Mouse (Mus musculus) brown adipose tissue, adult 24 weeks (tissue): ENCODE data around the gene Bicdl2. TPM values are rescaled to one million over a fixed set of nuclear protein-coding genes. Genes with fewer than 3 reads are reported as not detected.

Source experiments
- H3K27ac ChIP-seq: fragments of 200-500 bp; replicated peaks from 2 replicates; pipeline ENCODE4 v1.5.1; 2012; ENCODE audit warnings: low read depth, mild to moderate bottlenecking, low read length
- H3K4me1 ChIP-seq: fragments of 200-500 bp; 2 replicates; pipeline ENCODE4 v1.6.1; 2012; ENCODE audit warnings: low read length, mixed read lengths; ENCODE audit not compliant: control insufficient read depth, insufficient read depth, insufficient read length
- H3K4me3 ChIP-seq: fragments of 200-500 bp; 2 replicates; pipeline ENCODE4 v1.5.1; 2012; ENCODE audit warnings: low read depth, mild to moderate bottlenecking, low read length, moderate library complexity; ENCODE audit not compliant: insufficient read depth
- polyA plus RNA-seq: library from polyadenylated mRNA; stranded (reverse); fragments of >200 nt; gene quantifications from 2 replicates; pipeline ENCODE4 v1.2.4, GENCODE M21; 2012; ENCODE audit not compliant: missing spikeins, insufficient read depth, insufficient read length

The Bicdl2 gene
- polyA plus RNA-seq, 1 experiment, result not detected

DNA sequence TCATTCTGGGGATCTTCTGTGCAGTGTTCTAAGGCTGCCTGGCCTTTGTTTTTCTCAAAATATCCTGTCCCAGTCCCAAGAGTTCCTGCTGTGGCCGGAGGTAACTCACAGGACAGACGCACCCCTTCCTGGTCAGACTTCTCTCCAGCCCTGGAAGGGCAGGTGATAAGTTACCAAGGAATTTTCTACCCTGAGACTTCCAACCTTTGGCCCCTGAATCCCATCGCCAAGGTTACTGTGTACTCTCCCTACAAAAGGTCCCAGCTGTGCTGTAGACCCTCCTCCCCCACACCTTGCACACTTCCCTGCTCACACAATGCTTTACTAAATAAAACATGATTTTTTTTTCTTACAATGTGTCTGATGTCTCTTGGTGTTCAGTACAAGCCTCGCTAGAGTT, 21.8 kb downstream of the Bicdl2 start:
- Histone ChIP-seq H3K27ac (no peak overlapping the region), H3K4me1 (no peaks in the 10 kb centered on the region), H3K4me3 (no peak overlapping the region)

DNA sequence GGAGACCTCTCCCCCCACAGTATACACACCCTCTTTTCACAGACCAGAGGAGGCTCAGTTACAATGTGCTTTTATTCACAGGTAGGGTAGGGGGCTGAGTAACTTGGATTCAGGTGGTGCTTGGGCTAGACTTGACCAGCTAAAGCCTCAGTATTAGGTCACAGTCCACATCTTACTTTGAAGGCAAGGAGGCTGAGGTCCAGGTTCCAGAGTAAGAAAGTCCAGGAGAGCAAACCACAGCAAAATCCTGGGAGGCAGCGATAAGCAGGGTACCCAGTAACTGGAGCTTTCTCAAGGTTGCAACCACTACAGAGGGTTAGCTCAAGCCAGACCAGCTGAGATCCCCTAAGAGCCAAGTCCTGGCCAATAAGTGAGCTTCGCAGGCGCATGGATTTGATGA, 22.2 kb downstream of the Bicdl2 start:
- no peaks in the 10 kb centered on the region for H3K4me1 ChIP-seq
- H3K27ac ChIP-seq, result no peak overlapping the region
- H3K4me3 ChIP-seq, result no peak overlapping the region

DNA sequence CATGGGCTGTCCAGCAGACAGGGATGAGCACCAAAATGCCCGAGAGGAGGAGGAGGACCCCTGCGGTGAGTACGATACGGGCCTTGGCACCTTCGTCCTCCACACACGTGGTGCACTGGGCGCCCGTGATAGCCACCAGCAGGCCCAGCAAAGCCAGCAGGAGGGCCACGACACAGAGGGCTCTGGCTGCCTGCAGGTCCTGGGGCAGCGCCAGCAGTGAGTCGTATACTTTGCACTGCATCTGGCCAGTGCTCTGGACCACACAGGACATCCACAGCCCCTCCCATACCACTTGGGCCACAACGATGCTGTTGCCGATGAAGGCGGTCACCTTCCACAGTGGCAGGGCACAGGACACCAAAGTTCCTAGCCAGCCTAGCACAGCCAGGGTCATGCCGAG, 22.9 kb downstream of the Bicdl2 start:
- H3K4me3 ChIP-seq, result no peak overlapping the region

DNA sequence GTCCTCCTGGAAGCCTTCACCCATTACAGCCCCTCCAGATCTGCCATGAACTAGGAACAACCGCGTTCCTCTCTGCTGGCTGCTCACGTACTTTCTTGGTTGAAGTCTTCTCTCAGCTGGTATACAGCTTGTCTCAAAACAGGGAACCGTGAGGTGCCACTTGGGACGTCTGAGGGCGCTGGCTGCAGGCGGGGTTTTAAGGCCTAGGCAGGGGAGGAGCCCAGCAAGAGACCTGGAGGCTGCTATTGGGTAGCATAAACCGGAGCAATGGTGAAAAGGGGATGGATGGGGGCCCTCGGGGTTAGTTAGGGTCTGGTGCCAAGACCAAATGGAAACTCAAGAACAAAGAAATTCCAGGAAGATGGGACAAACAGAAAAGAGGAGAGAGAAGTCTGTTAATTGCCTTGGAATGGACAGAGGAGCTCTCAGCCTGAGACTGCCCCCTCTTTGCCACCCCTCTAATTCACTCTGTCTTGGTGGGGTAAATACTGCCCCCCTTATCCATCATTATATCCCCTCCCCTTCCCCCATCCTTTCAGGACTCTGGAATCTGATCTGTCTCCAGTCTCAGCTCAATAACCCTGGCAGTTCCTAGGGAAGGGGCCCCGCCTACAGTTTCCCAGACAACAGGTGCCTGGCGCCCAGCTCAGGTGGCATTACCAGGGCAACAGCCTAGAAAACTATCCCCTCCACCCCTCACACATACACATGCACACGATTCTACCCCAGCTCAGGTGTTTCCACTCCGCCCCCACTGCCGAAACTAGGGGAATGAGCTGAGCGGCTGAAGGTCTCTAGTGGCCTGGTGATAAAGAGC, 23.8 kb downstream of the Bicdl2 start, which contains the start of gene Cldn9:
TSS of gene Cldn9 (minus strand) at position 171 of the 817 bp plus-strand sequence.
- H3K4me3 ChIP-seq, result no peak within 1 kb of the TSS
- H3K27ac ChIP-seq, result no peak within 1 kb of the TSS
- H3K4me1 ChIP-seq, result no peaks in the 10 kb centered on the region

More for the DNA sequence above, 22.9 kb downstream of the Bicdl2 start:
- Histone ChIP-seq H3K4me1 (no peaks in the 10 kb centered on the region), H3K27ac (no peak overlapping the region)

DNA sequence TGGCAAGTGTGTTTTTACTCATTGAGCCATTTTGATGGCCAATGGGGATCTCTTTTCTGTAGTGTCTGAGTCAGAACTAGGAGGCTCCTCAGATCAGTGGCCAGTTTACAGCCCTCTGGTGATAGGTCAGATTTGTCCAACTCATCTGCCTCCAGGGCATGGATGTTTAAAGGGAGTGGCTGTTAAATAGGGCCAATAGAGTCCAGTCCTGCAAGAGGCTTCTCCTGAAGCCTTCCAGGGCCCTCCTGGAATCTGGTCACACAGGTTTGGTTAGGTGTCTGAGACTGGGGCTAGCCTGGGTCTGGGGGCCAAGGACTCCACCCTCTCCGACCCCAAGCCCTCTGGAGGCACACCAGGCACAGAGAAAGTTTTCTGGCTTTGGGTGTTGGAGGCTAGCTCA, 34.2 kb downstream of the Bicdl2 start:
- Histone ChIP-seq H3K27ac (no peak overlapping the region), H3K4me1 (no peaks in the 10 kb centered on the region), H3K4me3 (no peak overlapping the region)

DNA sequence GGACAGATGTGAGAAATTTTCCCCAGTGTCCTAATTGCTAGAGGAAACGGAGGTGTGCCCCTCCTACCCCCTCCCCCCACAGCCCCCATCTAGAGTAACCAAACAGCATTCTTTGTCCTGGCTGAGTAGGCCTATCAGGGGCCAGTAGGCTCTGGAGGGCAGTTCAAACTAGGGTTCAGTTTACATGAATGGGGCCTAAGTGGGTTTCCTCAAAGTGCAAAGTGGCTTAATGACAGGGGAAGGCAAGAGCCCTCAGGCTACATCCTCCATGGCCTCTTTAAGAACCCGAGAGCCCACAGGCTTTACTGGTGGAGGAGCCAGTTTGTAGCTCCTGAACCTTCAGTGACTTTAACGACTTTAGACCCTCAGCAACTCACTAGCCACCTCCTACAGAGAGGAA, 35.5 kb downstream of the Bicdl2 start:
- no peak overlapping the region for H3K27ac ChIP-seq
- H3K4me3 ChIP-seq, result no peak overlapping the region
- H3K4me1 ChIP-seq, result no peaks in the 10 kb centered on the region

DNA sequence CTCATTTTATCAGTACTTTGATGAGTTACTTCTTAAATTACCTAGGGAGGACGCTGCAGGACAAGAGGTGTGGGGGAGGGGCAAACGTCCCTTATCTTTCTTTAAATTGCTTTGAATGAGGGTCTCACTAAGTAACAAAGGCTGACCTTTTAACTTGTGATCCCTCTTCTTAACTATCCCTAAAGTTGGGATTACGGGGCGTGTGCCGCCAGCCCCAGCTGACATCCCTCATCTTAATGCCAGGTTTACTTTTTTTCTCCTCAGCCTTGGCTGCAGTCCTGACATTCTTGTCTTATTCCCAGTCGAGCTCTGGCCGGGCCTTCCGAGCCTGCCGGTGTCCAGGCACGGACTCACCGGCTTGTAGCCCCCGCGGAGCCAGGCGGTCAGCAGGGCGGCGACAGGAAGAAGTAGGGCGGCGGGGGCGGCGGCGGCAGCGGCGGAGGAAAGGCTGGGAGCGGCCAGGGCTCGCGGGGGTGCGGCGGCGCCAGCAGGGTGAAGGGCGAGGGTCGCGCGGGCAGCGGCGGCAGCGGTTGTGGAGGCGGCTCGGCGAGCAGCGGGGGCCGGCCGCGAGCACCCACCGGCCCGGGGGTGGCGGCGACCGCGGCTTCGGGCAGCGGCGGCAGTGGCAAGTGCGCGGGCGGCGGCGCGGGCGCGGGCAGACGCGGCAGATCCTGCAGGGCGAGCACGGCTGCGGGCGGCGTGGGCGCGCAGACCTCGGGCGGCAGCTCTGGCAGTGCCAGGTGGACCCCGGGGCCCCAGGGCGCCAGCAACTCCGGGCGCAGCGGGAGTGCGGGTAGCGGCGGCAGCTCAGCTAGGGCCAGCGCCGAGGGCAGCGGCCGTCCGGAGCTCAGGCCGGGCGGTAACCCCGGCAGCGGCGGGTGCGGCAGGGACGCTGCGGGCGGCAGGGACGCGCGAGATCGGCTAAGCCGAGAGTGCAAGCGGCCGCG, 39.1 kb downstream of the Bicdl2 start:
- Histone ChIP-seq H3K4me3 (peak overlapping the region; percentile 67), H3K27ac (no peak overlapping the region), H3K4me1 (no peaks in the 10 kb centered on the region)

DNA sequence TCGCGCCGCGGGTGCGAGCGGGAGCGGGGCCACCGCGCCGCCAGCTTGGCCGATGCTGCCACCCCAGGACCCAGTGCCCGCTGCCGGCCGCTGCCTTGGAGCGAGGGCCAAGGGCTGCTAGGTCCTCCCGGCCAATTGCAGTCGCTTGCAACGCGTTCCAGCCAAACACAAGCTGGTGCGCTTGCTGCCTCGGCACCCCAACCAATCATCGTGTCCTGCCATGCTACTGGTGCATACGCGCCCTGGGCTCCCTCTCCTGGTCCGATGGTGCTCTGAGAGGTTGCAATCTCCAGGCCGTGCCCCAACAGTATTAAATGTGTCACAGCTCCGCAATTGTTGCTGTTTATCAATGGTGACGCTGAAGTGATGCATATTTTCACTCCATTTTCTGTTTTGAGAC, 39.8 kb downstream of the Bicdl2 start:
- H3K4me3 ChIP-seq, result peak overlapping the region; percentile 67
- H3K27ac ChIP-seq, result no peak overlapping the region

DNA sequence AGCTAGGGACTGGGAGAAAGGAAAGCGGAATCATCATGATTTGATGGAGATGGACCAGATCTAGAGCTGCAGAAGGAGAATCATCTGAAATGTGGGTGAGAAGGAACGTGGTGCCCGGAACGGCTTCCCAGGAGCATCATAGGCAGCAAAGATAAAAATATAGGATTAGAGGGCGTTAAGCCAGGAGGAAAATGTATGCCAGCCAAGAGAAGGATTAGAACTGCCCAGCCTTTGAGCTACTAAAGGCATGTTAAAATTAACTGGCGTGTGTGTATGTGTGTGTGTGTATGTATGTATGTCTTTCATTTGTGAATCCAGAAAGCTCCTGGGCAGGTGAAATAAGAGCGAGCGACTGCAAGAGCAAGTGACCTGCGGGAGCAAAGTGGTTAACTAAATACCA, 43.0 kb downstream of the Bicdl2 start:
- Histone ChIP-seq H3K27ac (no peak overlapping the region), H3K4me3 (no peak overlapping the region)

More for the DNA sequence above, 39.8 kb downstream of the Bicdl2 start:
- H3K4me1 ChIP-seq, result no peaks in the 10 kb centered on the region

DNA sequence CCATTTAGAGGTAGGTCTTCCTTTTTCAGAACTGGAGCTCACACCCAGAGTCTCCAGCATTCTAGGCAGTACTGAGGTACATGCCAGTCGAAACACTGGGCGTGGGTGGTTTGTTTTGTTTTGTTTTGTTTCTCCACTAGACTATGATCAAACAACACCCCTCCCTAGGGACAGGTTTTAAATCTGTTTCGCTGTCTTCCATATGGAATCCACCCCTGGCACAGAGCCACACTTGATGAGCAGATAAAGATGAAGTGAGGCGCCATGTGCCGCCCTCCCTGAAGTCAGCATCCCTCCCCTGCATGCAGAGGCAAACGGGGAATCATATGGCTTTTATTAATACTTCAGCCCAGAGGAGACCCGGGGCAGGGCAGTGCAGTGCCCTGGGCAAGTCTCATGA, 44.4 kb downstream of the Bicdl2 start:
- Histone ChIP-seq H3K4me3 (no peak overlapping the region), H3K4me1 (no peaks in the 10 kb centered on the region), H3K27ac (no peak overlapping the region)

More for the DNA sequence above, 43.0 kb downstream of the Bicdl2 start:
- no peaks in the 10 kb centered on the region for H3K4me1 ChIP-seq

DNA sequence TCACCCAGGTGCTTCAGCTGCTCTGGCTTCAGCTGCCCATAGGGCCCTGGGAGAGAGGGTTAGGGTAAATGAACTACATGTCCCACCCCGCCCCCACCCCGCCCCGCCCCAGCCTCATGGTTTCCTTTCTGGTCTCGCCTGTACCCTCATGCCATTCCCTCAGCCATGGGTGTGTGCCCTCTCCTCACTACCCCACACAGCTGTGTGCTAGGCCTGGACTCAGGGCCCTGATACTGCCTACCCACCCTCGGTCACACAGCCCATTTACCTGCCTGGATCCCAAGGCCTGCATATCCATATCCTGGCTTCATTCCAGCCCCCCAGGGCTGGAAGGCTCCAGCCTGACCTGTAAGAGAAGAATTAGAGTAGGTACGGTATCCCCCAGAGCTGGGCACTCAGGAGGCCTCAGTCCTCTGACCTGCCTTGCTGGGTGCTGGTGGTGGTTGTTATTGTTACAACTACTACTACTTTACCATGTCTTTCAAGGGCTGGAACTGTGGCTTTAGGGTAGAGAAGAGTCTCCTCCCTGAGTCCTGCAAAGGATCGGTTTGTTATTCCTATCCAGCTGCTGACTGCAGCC, 45.3 kb downstream of the Bicdl2 start:
- Histone ChIP-seq H3K4me3 (no peak overlapping the region), H3K27ac (no peak overlapping the region), H3K4me1 (no peaks in the 10 kb centered on the region)

DNA sequence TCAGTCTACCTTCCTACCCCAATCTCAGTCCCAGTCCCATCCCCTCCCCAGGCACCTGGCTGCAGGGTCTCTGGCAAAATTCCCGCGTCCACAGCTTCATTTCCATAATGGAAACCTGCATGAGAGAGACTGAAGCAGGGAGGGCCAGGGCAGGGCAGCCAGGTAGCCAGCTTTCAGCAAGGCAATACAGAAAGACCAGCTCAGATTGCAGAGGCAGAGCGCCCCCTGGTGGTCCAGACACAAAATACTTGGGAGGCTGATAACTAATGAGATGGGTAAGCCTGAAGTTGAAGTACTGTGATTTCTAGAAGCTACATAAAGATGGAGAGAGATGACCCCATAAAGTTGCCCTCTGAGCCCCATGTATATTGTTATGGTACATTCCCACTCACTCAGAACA, 45.9 kb downstream of the Bicdl2 start:
- no peak overlapping the region for H3K4me3 ChIP-seq
- H3K4me1 ChIP-seq, result no peaks in the 10 kb centered on the region
- no peak overlapping the region for H3K27ac ChIP-seq

DNA sequence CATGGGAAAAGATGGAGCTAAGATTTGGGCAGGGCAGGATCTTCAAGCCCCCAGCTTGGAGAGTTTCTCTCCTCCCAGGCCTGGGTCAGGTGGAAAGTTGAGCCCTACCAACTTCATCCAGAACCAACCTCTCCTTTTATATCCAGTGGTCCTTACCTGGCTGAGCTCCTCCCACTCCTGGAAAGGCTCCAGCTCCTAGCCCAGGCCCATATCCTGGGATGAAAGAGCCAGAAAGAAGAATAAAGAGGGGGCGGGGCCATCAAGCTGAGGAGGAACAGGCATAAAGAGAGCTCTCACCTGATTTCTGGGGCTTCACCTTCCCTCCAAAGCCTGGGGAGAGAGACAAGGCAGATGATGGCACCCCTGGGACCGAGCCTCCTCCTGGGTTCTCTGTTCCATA, 56.7 kb downstream of the Bicdl2 start:
- Histone ChIP-seq H3K4me3 (no peak overlapping the region), H3K4me1 (no peaks in the 10 kb centered on the region), H3K27ac (no peak overlapping the region)
